Mouse (Mus musculus) B cell, adult 2 months (primary cell): ENCODE measurements around the gene Vasn.

Experiments
- DNase-seq, 2 experiments: peaks; one replicate each; pipeline ENCODE4 v3.0.0; 2022

Vasn gene

DNA sequence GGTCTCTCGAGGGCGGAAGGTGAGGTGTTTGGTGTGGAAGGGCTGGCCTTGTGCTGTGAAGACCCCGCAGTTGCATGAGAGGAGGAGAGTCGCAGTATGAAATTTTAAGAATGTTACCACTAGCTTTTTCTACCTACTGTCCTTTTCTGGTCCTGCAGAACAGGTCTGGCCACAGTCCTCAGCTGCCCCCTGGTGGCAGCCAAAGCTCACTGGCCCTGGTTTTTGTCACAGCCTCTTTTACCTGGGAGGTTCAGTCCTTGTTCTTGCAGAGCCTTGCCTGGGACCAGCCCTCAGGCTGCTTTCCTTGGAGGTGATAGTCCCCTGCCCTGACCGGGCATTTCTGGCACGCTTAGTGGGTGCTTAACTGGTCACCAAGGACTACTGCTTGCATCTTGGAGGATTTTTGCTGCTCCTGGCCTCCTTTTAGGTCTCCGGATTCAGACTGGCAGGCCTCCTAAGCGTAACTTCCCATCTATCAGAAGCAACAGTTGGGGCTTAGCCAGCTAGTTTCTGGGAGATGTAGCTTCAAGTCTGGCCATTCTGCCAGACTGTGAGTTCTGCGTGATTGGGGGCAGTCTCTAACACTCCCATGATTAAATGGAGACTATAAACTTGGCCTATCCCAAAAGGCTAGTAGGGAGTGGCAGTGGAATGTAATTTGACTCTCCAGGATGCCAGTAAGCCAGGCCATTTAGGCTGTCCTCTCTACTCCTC is 31.8 kb upstream of the Vasn start:
- peak; percentile 90 to 91 for DNase-seq

DNA sequence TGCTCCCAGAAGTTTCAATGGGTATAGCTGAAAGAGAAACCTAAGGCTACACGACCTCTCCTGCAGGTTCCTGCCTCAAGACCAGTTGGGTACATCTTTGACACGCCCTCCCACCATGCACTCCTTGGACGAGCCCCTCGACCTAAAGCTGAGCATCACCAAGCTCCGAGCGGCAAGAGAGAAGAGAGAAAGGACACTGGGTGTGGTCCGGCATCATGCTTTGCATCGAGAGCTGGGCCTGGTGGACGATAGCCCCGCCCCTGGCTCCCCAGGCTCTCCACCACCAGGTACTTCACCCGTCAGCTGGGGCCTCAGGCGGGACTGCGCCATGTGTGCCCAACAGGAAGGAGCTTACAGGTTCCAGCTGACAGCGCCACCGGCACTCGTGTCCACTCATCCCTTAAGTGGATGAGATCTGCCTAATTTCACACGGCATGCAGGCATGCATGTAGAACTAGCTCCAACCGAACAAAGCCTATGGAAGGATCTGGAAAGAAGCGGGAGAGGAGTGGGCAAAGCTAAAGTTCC is 31.1 kb upstream of the Vasn start:
- DNase-seq, result no peak

- DNase-seq, result no peak
Observed at GRCm38 (mm10) chr16:4611193-4611592, 28.5 kb upstream of the Vasn start.

GRCm38 (mm10) chr16:4611676-4612075 is 28.1 kb upstream of the Vasn start:
- DNase-seq, result no peak

- no peak for DNase-seq
Observed at GRCm38 (mm10) chr16:4613736-4614135, 26.0 kb upstream of the Vasn start.

- no peak for DNase-seq
Observed at GRCm38 (mm10) chr16:4614639-4615038, 25.1 kb upstream of the Vasn start.

- no peak for DNase-seq
Observed at GRCm38 (mm10) chr16:4615297-4615696, 24.4 kb upstream of the Vasn start.

DNA sequence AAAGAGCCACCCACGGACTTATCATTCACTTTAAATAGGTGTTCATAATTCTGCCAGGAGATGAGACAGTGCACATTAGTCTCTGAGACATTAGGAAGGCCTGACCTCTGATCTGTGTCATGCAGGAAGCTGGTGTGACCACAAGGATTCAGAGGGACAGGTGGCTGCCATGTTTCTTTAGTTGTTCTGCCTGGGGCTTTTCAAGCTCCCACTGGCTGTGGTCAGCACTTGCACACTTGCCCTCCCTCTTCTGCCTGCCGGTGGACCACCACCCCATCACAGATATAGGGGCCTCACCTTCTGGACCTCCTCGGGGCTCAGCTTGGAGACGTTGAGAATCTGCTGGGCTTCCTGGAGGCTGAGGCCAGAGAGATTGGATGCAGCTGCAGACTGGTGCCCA is 22.9 kb upstream of the Vasn start:
- no peak for DNase-seq

- no peak for DNase-seq
Observed at GRCm38 (mm10) chr16:4624074-4624473, 15.7 kb upstream of the Vasn start.

DNA sequence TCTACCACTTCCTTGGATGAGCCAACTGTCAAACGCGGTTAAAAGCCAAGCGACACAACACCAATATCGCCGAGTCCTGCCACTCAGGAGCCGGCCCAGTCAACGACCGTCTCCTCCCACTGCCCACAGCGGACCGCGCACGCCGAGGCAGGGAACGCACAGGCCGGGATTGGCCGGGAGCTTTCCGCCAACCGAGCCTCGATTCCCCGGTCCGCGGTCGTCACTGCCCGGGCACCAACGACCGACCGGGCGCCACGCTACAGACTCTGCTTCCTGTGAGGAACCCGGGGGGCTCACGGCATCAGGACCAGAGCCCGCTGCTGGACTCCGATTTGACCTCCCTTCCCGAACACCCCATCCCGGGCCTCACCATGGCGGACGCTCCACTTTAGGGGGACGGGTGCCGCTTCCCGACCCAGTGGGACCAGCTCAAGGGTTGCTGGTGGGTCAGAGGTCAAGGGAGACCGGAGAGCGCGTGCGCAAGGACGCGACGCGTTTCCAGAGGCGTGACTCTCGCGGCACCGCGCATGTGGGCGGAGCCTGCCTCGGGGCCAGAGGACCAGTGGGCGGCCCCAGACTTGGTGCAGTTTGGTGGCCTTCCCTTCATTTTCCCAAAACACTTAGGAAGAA is 15.1 kb upstream of the Vasn start, which contains the start of gene Pam16:
TSS of gene Pam16 (minus strand) at position 508 of the 630 bp plus-strand sequence.
- peak; percentile 87 to 89 for DNase-seq

- DNase-seq, result no peak
Observed at GRCm38 (mm10) chr16:4627105-4627504, 12.6 kb upstream of the Vasn start.

DNA sequence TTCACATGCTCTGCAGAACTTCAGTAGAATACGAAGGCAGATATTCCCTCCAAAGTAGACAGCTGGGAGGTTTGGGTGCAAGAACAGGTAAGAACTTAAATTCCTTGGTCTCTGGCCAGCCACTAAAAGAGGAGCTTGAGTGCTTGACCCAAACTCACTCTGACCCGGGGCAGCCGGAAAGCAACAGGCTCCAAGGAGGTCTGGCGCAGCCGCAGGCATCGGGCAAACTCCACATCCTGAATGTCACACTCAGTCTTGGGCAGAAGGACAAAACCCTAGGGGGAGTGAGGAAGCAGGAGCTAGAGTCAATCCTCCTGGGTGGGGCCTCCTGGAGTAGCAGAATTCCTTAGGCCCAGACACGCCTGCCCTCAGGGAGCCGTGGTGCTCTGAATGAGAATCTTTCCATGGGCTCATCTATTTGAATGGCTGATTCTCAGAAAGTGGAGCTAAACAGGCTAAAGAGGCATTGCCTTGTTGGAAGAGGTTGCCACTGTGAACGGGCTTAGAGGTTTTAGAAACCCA is 10.8 kb upstream of the Vasn start:
- no peak for DNase-seq

DNA sequence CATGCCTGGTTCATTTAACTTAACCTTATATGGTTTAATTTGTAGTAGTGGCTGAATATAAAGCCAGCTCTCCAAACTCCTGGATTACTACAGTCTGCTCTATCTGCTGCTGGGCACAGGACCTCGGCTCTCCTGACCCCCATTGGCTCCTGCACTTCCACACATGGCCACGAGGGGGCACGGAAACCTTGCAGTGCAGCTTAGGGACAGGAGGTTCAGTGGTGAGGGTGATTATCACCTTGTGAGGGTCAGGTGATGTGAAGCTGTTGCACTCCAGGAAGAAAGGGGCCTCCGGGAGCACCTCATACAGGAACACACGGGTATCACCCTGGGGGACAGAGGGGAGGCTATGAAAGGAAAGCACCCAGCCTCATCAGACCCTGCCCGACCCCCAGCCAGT is 9.8 kb upstream of the Vasn start:
- peak; percentile 91 for DNase-seq

- DNase-seq, result peak; percentile 21 to 29
Observed at GRCm38 (mm10) chr16:4632050-4632449, 7.7 kb upstream of the Vasn start.

GRCm38 (mm10) chr16:4633661-4634060 is 6.1 kb upstream of the Vasn start:
- DNase-seq, result no peak

- no peak for DNase-seq
Observed at GRCm38 (mm10) chr16:4634681-4635080, 5.1 kb upstream of the Vasn start.

DNA sequence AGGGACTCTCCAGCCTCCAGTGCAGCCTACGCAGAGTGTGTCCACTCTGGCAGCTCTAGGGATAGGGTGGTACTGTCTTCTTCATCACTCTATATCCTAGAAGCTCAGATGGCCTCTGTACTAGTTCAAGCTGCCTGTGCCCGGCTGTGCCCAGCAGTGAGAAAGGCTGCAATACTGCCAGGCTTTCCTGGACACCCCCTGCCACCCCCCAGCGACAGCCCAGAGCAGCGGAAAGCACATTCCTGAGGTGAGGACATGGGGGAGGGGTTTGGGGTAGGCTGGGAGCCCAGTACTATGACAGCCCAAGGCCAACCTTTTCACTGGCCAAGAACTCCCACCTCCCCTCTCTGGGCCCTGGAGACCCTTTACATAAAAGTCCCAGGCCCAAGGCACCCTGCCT is 4.0 kb upstream of the Vasn start:
- no peak for DNase-seq

DNA sequence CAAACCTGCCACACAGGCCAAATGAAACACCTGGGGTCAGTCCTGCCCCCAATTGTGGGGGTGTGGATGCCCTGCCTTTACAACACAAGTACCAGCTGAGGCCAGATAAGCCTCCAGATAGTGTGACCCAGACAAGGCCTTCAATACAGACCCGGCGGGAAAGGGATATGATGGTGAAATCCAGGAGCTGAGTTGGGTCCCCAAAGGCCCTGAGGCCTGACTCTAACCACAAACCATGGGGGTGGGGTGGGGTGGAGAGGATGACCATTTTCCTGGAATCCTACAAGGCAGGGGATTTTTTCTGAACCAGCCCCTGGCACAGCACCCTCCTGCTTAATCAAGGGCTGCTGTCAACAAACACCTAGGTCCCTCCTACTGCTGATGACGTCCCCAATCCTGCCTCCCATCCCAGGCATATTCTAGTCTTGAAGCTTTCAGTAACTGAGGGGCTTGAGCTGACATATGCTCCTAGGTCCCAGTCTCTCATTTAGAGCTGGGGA is 800 bp upstream of the Vasn start:
- no peak for DNase-seq

GRCm38 (mm10) chr16:4640267-4641005 is 695 bp downstream of the Vasn start:
- DNase-seq, result peak; percentile 38 to 42

DNA sequence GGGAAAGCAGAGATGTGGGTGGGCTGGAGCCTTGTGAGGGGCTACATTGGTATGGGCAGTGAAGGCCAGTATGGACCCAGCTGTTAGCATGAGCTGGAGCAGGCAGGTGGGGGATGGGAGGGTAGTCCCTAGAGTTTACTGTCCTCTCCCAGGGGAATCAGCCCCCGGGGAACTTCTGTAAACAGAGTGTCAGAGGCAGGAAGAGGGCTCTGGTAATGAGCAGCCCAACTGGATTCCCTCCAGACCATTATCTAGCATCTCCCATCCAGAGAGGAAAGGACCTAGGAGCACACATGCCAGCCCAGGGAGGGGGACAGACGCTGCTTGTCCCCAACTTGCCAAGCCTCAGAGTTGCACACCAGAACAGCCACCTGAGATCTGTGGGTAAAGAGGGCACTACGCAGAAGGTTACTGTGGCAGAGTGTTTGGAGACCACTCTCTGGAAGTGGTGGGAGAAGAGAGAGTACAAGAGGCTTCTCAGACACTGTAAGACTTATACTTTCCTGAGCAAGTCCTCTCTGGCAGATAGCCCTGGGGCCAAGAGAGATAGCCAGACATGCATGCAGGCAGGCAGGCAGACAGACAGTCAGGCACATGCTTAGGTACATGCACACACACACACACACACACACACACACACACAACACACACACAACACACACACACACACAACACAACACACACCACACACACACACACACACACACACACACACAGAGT is 1.5 kb downstream of the Vasn start:
- peak; percentile 52 to 54 for DNase-seq

DNA sequence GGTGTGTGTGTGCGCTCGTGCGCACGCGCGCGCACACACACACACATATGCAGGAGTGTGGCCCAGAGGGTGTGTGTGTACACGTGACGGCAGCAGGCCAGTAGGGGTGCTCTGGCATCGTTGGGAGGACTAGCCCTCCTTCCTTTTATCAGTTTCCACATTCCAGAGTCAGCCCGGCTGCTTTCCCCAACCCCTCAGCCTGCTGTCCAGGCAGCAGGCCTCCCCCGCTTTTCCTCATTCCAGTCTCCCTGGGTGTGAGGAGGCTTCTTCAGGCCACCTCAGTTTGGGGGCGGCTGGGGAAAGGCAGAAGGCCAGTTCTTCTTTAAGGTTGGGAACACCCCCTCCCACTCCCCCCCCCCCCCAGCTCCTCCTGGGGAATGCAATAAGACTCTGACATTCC is 2.4 kb downstream of the Vasn start:
- no peak for DNase-seq

DNA sequence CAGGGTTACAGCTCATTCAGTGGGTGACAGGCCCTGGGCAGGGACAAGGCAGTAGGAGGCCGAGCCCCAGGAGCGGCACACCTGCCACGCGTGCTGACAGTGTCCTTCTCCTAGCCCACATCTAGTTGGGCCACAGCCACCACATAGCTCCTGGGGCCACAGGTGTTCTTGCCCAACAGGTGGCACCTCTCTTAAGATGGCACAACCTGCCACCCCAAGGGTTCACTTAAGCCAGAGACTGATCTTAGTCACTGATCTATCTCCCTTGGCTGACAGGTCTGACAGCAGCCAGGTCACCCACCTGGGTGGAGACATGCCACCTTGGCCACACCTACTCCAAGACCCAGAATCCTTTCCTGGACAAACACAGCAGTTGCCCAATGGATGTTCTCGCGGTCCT is 3.2 kb downstream of the Vasn start:
- no peak for DNase-seq
